Mouse (Mus musculus): Measurements from ENCODE around the gene Trex1. TPM values are rescaled to one million over a fixed set of nuclear protein-coding genes. Genes with fewer than 3 reads are reported as not detected.

Gene Trex1
- polyA plus RNA-seq, 1 experiment, result 60.7 TPM

- no peak for DNase-seq (ENCODE audit: low read depth)
Measured at GRCm38 (mm10) chr9:109051651-109052489, 7.7 kb downstream of the Trex1 start.

GRCm38 (mm10) chr9:109051011-109051501 lies 8.5 kb downstream of the Trex1 start:
- no peak for DNase-seq (ENCODE audit: low read depth)

- no peak for DNase-seq (ENCODE audit: low read depth)
Measured at GRCm38 (mm10) chr9:109050674-109050997, 8.9 kb downstream of the Trex1 start.

- DNase-seq (ENCODE audit: low read depth), result no peak
Measured at GRCm38 (mm10) chr9:109049996-109050673, 9.4 kb downstream of the Trex1 start.

- DNase-seq (ENCODE audit: low read depth), result no peak
Measured at GRCm38 (mm10) chr9:109049316-109049715, 10.2 kb downstream of the Trex1 start.

- DNase-seq (ENCODE audit: low read depth), result no peak
Measured at GRCm38 (mm10) chr9:109046306-109046705, 13.2 kb downstream of the Trex1 start.

GRCm38 (mm10) chr9:109041351-109041750 lies 18.2 kb downstream of the Trex1 start:
- DNase-seq (ENCODE audit: low read depth), result no peak

GRCm38 (mm10) chr9:109040906-109041305 lies 18.6 kb downstream of the Trex1 start:
- DNase-seq (ENCODE audit: low read depth), result no peak

- DNase-seq (ENCODE audit: low read depth), result no peak
Measured at GRCm38 (mm10) chr9:109040216-109040615, 19.3 kb downstream of the Trex1 start.

GRCm38 (mm10) chr9:109039681-109040080 lies 19.9 kb downstream of the Trex1 start:
- DNase-seq (ENCODE audit: low read depth), result no peak

- DNase-seq (ENCODE audit: low read depth), result no peak
Measured at GRCm38 (mm10) chr9:109038901-109039364, 20.6 kb downstream of the Trex1 start.

GRCm38 (mm10) chr9:109038086-109038895 lies 21.2 kb downstream of the Trex1 start, which contains the start of gene Shisa5:
TSS of gene Shisa5 (plus strand) at chr9:109038565.
- DNase-seq (ENCODE audit: low read depth), result no peak

- no peak for DNase-seq (ENCODE audit: low read depth)
Measured at GRCm38 (mm10) chr9:109032435-109032834, 27.1 kb downstream of the Trex1 start.

GRCm38 (mm10) chr9:109031686-109032085 lies 27.8 kb downstream of the Trex1 start:
- no peak for DNase-seq (ENCODE audit: low read depth)

- DNase-seq (ENCODE audit: low read depth), result no peak
Measured at GRCm38 (mm10) chr9:109031001-109031400, 28.5 kb downstream of the Trex1 start.

GRCm38 (mm10) chr9:109030312-109030711 lies 29.2 kb downstream of the Trex1 start:
- DNase-seq (ENCODE audit: low read depth), result no peak

GRCm38 (mm10) chr9:109028919-109029318 lies 30.6 kb downstream of the Trex1 start:
- no peak for DNase-seq (ENCODE audit: low read depth)

GRCm38 (mm10) chr9:109028421-109028820 lies 31.1 kb downstream of the Trex1 start:
- DNase-seq (ENCODE audit: low read depth), result no peak

- DNase-seq (ENCODE audit: low read depth), result no peak
Measured at GRCm38 (mm10) chr9:109027521-109027920, 32.0 kb downstream of the Trex1 start.

GRCm38 (mm10) chr9:109022866-109023685 lies 36.5 kb downstream of the Trex1 start:
- no peak for DNase-seq (ENCODE audit: low read depth)

GRCm38 (mm10) chr9:109021428-109021827 lies 38.1 kb downstream of the Trex1 start:
- DNase-seq (ENCODE audit: low read depth), result no peak
